14 mouse cellular contexts compared by ENCODE assay signal in the genomic region with DNA sequence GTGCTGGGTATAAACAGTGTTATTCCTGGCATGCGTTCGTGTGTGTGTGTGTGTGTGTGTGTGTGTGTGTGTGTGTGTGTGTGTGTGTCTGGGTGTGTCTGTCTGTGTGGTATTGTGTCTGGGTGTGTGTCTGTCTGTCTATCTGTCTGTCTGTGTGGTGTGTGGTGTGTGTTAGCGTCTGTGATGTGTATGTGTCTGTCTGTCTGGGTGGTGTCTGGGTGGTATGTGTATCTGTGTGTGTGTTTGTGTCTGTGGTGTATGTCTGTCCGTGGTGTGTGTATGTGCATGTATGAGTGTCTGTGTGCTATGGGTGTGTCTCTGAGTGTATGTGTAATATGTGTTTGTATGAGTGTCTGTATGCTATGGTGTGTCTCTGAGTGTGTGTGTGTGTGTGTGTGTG.
"Had no signal": no experiment of that assay in that cellular context is flagged by ENCODE, and none has a peak within 500 bp of the region (broad histone marks: within the 10 kb centered on the region; RNA-seq: fewer than 3 reads in every experiment).

No protein-coding gene starts in this region.

- DNase-seq: kidney, postnatal 4 days; left cerebral cortex, postnatal 4 days; midbrain, embryonic 14.5 days; right cerebral cortex, adult 18-20 months; right cerebral cortex, postnatal 25 days; thymus, postnatal 36 days had no signal

- ATAC-seq: inflammation-experienced regulatory T-cells, adult 6 months; intestine, postnatal 0 days; liver, embryonic 12.5 days had no signal

- H3K9ac ChIP-seq: kidney, embryonic 15.5 days; liver, embryonic 12.5 days; neural tube, embryonic 15.5 days had no signal

- H3K4me3 ChIP-seq: kidney, embryonic 15.5 days; layer of hippocampus, adult 2 months; liver, embryonic 12.5 days; midbrain, embryonic 10.5 days; myocyte; neural tube, embryonic 15.5 days had no signal

- H3K4me1 ChIP-seq: liver, embryonic 12.5 days; midbrain, embryonic 10.5 days had no signal

- H3K4me2 ChIP-seq: kidney, embryonic 15.5 days; liver, embryonic 12.5 days; neural tube, embryonic 15.5 days had no signal

- H3K27ac ChIP-seq: kidney, embryonic 15.5 days; layer of hippocampus, adult 2 months; liver, embryonic 12.5 days; midbrain, embryonic 10.5 days; neural tube, embryonic 15.5 days had no signal

- H3K36me3 ChIP-seq: kidney, embryonic 15.5 days; liver, embryonic 12.5 days; midbrain, embryonic 10.5 days; neural tube, embryonic 15.5 days had no signal

- H3K9me3 ChIP-seq: kidney, embryonic 15.5 days; liver, embryonic 12.5 days; midbrain, embryonic 10.5 days; neural tube, embryonic 15.5 days had no signal

- H3K27me3 ChIP-seq: kidney, embryonic 15.5 days; liver, embryonic 12.5 days; neural tube, embryonic 15.5 days had no signal
